Mouse (Mus musculus): ENCODE results near the gene Tjp2.
A peak's percentile ranks its signal among the peaks of the same experiment; 100 is the strongest.
"Not testable (repeated sequence)": the region's sequence is repeated elsewhere in the genome, so short reads cannot be mapped to it uniquely, and the experiment has no call there.

The Tjp2 gene

DNA sequence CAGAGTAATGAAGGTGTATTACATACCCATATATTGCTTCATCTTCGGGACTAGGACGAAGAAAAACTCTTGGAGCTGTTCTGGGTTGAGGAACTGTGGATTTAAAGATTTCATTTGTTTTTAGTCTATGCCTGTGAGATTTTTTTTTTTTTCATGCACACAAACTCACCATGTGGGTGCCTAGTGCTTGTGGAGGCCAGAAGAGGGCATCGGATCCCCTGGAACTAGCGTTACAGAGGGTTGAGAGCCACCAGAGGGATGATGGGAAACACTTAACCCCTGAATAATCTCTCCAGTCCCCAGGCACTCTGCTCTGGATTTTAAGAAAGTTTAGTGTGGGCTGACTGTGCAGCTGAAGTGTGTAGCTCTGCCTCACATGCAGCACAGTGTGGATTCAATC is 104.0 kb downstream of the Tjp2 start:
- DNase-seq: no peak

DNA sequence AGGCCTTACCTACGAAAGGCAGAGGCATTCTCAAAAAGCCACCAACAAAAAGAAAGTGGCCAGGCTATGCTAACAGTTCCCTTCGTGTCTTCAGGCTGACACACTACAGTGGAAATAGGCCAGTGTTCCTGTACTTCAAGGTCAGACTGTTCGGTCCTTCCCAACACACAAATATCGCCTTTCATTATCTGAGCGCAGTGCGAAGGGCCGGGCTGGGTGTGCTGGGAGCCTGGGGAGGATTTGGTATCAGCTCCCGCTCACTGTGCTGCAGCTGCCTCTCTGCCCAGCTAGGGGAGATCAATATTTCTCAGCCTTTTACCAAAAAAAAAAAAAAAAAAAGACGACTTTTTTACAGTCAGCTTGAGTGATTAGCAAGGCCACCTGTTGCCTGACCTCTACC is 106.1 kb downstream of the Tjp2 start:
- DNase-seq: no peak

DNA sequence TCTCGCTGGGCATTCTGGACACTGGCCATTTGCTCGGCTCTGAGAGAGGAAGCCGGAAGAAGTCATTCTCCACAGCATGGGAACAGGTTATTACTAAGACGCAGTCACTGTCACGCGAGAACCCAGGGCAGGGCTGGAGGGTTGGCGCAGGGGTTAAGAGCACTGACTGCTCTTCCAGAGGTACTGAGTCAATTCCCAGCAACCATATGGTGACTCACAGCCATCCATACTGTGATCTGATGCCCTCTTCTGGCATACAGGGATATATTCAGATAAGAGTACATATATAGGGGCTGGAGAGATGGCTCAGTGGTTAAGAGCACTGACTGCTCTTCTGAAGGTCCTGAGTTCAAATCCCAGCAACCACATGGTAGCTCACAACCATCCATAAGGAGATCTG is 113.2 kb downstream of the Tjp2 start:
- DNase-seq: no peak

DNA sequence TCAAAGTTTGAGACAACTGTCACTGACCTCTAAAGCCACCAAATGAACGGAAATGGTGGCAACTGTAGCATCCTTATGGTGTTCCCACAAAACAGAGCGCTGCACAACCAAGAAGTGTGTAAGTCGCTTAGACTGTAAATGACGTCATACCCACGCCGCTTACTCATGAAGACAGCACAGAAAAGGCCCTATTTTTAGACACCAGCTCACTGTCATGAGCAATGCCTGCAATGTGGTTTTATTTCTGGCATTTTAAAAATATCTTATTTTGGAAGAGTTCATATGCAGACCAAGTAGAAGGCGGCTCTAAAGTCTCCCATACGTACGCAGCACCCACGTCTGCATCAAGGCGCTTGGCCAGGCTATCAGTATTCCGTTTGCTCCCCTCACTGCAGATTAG is 117.1 kb downstream of the Tjp2 start:
- no peak for DNase-seq

DNA sequence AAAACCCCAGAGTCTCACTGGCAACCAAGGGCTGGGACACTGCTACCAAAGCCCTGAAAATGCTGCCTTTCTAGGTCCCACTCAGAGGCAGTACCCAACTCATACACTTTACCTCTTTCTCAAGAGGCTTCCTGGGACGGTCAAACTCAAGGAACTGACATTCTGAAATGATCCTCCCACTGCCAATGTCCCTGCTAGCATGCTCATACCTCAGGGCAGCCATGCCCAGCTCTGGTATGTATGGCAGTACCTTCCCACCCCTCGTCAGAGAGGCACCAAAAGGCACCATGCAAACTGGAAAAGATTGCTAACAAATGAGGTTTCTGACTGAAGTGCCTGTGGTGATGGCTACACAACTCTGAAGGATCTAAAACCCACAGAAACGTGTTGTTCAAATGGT is 121.0 kb downstream of the Tjp2 start:
- DNase-seq: no peak

DNA sequence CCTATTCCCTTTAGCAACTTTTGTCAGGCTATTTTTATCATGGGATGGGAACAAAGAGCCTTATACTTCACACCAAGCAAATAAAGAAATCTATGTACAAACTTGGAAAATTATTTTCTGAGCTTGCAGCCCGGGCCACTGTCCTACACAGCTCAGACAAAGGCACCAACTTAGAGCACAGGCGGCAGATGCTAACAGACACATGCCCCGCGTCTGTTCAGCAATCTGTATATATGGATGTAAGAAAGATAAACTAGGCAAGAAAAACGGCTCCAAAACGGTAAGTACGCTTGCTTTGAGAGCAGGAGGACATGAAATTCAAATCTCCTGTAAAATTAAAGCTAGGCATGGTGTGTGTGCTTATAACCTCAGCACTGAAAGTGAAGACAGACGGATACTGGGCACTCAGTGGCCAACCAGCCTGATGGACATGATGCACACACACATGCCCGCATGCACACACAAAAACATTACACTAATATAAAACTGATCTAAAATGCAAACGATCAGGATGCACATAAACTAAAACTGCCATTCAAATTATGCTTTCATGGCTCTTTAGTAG is 122.2 kb downstream of the Tjp2 start:
- DNase-seq: no peak

DNA sequence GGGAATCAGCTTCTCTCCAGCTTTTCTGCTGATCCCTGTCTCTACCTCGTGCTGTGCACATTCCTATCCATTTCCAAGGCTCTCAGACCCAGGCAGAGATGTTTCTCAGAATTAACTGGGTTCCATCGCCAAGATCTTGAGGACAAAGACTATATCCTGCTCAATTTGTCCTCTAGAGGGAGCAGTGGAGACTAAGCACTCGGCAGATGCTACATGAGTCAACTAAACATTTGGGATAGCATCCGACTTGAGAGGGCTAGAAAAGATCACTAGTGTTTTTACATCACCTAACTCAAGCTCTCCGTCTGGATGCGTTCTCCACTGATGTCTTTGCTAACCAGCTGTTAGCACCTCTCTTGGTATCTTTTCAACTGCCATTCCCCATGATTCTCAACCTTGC is 123.6 kb downstream of the Tjp2 start:
- no peak for DNase-seq

DNA sequence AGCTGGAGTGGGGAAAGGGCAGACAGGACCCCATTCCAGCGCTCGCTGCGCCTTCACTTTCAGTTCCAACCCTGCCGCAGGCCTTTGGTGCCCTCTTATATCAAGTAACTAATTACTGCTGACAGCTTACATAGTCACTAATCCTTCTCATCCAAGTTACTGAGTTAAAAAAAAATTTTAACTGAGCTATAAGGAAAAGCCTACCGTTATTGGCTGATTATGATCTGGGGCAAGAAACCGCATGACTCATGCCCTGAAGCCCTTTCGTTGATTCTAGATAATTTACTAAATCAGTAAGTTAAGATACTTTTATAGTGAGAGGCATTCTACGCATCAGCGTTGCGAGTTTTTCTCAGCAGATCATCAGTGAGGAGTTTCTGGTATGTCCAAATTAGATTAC is 126.1 kb downstream of the Tjp2 start:
- no peak for DNase-seq

DNA sequence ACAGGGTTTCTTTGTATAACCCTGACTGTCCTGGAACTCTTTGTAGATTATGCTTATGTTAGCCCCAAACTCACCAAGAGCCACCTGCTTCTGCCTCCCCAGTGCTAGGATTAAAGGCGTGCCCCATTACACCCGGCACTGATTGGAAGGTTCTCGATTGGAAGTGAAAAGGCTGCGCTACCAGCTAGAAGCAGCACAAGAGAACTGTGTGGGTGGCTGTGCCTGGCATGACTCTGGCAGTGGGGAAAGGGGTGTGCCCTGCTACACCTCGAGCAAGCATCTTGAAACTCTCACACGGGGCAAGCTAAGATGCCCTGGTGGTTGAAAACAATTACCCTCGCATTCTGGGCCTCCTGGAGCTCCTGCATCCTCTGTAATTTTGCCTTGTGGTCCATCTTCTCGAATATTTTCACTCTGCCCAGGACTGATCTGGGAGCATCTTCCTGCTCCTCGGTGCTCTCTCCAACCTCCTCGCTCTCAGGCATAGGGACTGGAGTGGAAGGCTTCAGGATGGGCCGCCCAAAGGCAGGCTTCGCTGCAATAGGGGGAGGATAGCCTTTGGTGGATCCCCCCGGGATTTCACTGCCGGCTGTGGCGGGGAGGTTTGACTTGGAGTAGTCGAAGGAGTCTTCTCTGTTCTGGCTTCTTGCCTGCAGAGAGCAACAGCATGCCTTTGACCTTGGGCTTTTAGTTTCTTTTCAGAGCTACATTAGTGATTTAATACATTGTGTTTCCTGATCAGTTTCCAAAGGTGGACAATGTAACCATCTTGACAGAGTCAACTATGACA is 127.0 kb downstream of the Tjp2 start:
- no peak for DNase-seq

DNA sequence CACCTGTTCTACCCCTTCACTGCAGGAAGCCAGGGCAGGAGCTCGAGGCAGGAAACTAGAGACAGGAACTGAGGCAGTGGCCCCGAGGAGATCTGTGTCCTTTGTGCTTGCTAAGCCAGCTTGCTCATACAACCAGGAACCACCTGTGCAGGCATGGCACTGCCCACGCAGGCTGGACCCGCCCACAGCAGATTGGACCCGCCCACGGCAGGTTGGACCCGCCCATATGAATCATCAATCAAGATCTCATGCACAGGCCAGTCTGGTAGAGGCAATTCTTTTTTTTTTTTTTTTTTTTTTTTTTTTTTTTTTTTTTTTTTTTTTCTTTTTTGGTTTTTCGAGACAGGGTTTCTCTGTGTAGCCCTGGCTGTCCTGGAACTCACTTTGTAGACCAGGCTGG is 132.8 kb downstream of the Tjp2 start:
- not testable (repeated sequence) for DNase-seq

DNA sequence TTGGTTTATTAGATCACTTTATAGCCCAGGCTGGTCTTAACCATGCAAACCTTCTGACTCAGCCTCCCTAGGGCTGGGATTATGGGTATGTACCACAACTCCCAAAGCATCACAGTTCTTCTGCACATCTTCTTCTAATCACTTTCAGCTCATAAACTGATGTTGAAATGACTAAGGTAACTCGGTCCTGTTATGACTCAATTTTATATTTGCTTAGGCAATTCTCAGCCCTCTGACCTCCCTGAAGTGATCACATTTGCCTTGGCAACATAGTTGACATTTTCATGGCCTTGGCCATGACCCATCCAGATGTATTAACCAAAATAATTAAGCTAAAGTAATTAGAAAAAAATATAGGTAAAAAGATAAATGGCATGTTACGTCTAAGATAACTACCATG is 134.5 kb downstream of the Tjp2 start:
- no peak for DNase-seq

DNA sequence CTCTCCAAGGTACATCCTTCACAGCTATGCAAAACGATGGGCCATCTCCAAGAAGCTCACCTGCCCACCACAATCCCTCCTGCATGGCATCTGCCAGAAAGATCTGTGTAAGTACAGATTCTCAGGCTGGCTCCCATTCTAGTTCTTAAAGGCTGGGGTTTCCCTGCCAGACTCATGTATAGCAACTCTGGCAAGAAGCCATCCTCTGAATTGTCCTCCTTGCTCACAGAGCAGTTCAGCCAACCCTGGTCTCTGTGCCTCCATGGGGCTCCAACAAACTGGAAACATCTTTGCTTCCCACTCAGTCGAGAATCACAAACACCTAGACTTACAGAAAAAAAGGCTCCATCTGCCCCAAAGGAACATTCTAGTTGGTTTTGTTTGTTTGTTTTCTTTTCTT is 139.5 kb downstream of the Tjp2 start:
- DNase-seq: no peak

DNA sequence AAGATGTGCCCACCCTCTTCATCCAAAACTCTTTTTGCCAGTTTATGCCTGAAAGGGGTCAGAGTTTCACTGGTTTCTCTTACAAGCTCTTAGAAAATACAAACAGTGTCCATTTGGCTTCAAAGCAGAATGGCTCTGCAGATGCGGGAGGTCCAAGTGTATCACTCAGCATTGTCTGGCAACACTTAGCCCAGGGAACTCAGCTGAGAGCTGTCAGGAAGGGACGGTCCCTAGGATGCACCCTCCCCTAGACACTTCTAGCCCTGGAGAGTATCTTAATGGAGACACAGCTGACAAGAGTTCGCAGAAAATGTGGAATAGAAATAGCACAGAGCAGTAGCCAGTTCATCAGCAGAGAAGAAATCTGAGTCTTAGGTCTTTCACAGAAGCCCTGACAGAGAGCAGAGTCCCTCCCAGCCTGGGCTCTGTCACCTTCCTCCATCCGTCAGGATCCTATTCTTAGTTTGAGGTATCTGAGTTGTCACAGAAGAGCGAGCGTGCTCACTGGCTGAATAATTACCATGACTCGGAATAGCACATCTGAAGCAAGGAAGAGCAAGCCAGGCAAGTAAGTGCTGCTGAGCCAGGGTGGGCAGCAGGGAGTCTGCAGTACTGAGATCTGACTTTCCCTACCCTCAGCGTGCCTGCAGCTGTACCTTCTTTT is 144.3 kb downstream of the Tjp2 start:
- DNase-seq: no peak

DNA sequence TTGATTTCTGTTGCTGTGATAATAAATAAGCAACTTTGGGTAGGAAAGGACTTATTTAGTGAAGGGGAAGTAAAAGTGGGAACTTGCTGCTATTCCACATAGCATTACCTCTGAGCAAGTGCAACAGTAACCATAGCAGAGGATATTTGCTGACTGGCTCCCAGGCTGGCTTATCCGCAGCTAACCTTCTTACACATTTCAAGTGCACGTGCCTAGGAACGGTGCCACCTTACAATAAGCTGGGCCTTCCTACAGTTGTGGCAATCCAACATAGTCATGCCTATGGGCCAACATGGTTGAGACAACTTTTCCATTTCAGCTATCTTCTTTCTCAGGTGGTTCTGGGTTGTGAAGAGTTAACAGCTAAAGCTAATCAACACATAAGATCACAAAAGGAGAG is 147.2 kb downstream of the Tjp2 start:
- DNase-seq: no peak

DNA sequence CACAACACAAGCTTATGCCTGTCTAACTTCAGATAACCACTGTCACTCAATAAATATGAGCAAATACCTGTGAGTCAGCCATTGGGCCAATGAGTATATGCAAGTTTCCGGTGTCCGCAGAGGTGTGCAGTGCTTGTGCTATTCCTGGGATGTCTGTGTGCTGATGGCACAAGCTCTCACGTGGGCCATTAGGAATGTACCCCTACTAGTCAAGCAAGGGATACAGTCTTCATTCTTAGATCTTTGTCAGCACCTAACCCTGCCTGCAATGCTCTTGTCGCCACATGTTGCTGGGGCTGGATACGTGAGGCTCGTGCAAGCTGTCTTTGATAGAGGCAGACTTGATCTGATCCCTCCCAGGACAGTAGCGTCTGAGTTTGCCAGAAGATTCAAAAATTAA is 148.3 kb downstream of the Tjp2 start:
- no peak for DNase-seq

DNA sequence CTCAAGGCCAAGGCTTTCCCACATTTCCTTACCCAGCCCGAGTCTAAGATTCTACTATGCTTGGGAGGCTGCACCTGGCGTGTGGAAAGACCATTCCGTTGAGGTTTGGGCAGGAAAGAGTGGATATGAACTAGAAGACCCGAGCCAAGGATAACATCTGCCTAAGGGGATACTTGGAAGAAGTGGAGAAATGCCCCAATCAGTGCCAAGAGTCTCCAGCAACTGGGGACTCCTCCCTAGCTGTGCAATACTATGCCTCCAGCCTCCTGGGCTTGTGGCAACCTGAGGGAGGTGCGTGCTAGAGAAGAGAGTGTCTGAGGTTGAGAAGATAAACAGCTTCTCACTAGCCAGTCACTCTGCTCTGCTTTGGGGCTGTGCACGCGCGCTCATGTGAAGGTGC is 148.9 kb downstream of the Tjp2 start:
- DNase-seq: no peak

DNA sequence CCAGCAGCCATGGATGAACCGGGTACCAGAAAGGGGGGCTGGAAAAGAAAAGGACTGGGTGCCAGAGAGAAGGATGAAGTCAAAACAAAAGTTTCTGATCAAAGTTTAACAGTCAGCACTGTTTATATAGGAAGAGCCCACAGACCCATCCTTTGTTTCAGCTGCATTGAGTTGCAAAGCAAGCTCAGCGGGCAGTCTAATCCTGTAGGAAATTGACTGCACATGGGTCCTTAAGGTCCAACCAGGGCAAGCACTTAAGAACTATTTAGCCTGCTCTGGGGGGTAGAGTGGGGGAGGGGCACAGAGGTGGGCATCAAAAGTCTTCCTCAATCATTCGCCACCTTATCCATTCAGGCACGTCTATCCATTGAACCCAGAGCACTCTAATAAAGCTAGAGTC is 151.7 kb downstream of the Tjp2 start:
- DNase-seq: no peak

DNA sequence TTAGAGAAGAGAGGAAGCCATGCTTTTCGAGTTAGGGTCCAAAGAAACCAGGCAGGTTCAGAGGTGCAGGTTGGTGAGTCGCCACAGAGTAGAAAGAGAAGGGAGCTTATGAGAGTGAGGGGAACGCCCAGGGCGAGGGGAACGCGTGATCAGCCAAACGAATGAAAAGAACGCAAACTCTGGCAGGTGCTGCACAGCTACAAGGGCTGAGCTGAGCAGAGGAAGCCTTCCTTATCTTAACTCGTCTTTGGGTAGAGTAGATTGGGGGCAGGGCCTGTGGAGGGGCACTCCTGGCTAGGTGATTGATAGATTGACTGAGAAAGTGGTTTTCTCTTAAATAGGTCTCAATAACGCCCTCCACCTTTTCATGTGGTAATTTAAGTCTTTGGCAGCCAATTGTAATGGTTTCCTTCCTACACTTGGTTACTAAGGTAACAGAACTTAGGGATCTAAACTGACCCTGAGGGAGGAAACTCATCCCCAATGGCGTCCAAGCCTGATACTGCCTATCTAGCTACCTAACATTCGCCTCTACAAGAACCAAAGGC is 160.4 kb downstream of the Tjp2 start:
- no peak for DNase-seq

DNA sequence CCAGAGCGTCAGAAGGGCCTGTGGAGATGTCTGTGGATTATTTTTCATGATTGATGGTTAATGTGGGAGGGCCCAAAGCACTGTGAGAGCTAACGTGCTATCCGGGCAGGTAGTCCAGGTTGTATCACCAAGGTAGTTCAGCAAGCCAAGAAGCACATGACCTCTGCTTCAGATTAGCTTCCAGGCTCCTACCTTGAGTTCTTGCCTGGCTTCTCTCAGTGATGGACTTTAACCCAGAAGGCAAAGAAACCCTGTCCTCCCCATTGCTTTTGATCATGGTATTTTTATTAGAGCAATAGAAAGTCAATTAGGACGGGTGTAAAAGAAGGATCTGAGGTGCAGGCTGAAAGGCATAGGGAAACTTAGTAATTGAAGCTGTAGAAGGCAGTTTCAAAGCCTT is 161.2 kb downstream of the Tjp2 start:
- no peak for DNase-seq

DNA sequence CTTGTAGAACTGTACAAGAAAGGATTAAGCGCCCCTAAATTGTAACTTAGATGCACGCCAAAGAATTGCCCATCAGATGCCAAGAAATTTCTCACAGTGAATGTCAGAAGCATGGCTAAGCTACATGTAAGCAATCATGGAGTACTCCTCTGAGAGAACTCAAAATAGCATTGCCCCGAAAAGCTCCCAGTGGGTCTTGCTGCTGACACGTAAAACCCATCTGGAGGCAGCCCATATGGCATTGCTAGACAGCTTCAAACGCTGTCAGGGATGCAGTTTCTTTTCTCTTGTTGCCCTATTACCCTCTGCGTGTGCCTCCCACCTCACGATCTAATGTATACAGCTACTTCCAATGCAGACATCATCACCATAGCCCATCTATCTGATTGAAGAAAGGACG is 166.0 kb downstream of the Tjp2 start:
- DNase-seq: no peak

DNA sequence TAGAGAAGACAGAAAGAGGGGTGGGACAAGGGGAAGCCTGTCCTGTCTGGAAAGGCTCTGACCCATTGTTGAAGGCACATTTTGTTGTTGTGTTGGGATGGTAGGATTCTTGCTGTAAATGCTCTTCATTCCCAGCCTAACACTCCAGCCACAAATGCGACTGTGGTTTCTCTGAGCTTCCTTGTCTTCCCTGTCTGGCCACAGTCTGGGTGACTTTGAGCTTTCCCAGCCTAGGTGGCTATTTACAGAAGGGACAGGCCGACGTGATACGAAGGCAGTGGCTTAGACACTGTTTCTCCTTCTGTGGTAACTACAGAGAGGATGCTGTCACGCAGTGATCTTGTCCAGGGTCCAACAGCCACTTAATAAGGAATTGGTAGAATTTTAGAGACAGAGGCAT is 166.8 kb downstream of the Tjp2 start:
- no peak for DNase-seq

DNA sequence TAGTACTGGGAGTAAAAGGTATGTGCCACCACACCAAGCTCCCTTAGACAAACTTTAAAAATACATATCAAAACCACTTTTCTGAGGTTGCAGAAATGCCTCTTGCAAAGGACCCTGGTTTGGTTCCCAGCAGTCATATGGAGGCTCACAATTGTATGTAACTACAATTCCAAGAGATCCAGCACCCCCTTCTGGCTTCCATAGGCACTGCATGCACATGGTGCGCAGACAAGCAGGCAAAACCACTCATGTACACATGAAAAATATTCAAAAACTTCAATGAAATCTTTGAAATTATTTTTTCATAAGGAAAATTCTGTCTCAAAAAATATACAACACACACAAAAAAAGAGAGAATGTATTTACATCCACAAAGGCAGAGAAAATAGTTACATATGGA is 167.9 kb downstream of the Tjp2 start:
- no peak for DNase-seq

DNA sequence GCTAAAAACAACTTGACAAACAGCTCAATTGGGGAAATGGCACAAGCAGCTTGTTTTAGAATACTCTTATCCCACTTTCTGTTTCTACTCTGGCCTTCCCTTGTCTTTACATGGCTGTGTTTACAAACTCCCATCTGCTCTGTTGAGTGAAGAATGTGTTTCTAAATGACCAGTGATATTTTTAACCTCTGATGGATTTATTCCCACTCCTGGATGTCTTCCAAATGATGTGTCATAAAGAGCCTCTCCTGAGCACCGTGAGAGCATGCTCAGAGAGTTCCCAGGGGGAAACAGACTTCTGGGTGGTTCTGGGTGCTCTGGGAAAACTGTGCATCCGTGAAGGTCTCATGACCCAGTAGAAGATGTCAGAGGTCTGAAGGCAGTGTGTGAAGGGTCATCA is 169.9 kb downstream of the Tjp2 start:
- peak; percentile 3 for DNase-seq

DNA sequence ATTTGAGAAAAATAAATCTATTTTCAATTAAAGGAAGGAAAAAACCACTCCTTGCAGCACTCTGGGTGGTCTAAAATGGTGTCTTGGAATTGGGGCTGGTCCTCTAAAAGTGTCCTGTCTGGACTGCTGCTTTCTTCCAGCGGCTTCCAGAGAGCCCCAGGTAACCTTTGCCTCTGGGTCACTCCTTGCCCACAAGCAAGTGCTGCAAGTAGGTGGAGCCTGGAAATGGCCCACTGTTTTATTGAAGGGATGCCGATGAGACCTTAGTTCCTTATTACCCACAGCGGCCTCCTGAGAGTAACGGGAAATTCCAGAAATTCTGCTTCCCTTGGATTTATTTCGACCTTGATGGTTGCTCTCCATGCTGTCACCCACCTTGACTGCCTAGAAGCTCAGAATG is 170.6 kb downstream of the Tjp2 start:
- DNase-seq: no peak

Data from cerebellum, adult 8-10 months (tissue).